Mouse (Mus musculus): ENCODE data around the gene Kif21a. TPM values are rescaled to one million over a fixed set of nuclear protein-coding genes. Genes with fewer than 3 reads are reported as not detected.

The Kif21a gene
- polyA plus RNA-seq, 1 experiment from 2014 or later, result 5.0 TPM

GRCm38 (mm10) chr15:91056866-91057342 lies 7.2 kb upstream of the Kif21a start:
- ATAC-seq (ENCODE audit: insufficient number of reproducible peaks, low FRiP score, low TSS enrichment, low read depth) (0 out of 2 replicates have a peak, but pooled peaks have one; percentile 17), DNase-seq (ENCODE audit: low spot score) (no peak)
- Histone ChIP-seq H3K4me2 (ENCODE audit: low read depth, severe bottlenecking) (no peak overlapping the region), H3K27ac (replicated peaks; ENCODE audit: low read depth, low read length) (no peak overlapping the region), H3K27me3 (ENCODE audit: control insufficient read depth, insufficient read depth, low read length) (no peaks in the 10 kb centered on the region), H3K4me1 (ENCODE audit: control insufficient read depth, insufficient read depth, low read length) (0 out of 2 replicates have a peak, but pooled peaks cover 2% of the 10 kb centered on the region), H3K4me3 (ENCODE audit: low read depth, low read length) (no peak overlapping the region), H3K36me3 (ENCODE audit: control insufficient read depth, insufficient read depth, low read length) (no peaks in the 10 kb centered on the region), H3K9me3 (ENCODE audit: control insufficient read depth, low read length) (no peaks in the 10 kb centered on the region), H3K9ac (ENCODE audit: low read length) (no peak overlapping the region)
- WGBS, result 73% methylated on average over 3 of the region's 3 CpGs

GRCm38 (mm10) chr15:91056176-91056865 lies 6.6 kb upstream of the Kif21a start:
- Histone ChIP-seq H3K27me3 (ENCODE audit: control insufficient read depth, insufficient read depth, low read length) (no peaks in the 10 kb centered on the region), H3K36me3 (ENCODE audit: control insufficient read depth, insufficient read depth, low read length) (no peaks in the 10 kb centered on the region), H3K9ac (ENCODE audit: low read length) (no peak overlapping the region), H3K9me3 (ENCODE audit: control insufficient read depth, low read length) (no peaks in the 10 kb centered on the region), H3K4me1 (ENCODE audit: control insufficient read depth, insufficient read depth, low read length) (0 out of 2 replicates have a peak, but pooled peaks cover 2% of the 10 kb centered on the region), H3K4me3 (ENCODE audit: low read depth, low read length) (no peak overlapping the region), H3K27ac (replicated peaks; ENCODE audit: low read depth, low read length) (no peak overlapping the region), H3K4me2 (ENCODE audit: low read depth, severe bottlenecking) (no peak overlapping the region)
- 72% methylated on average over 5 of the region's 5 CpGs for WGBS
- ATAC-seq (ENCODE audit: insufficient number of reproducible peaks, low FRiP score, low TSS enrichment, low read depth) (0 out of 2 replicates have a peak, but pooled peaks have one; percentile 13), DNase-seq (ENCODE audit: low spot score) (no peak)

DNA sequence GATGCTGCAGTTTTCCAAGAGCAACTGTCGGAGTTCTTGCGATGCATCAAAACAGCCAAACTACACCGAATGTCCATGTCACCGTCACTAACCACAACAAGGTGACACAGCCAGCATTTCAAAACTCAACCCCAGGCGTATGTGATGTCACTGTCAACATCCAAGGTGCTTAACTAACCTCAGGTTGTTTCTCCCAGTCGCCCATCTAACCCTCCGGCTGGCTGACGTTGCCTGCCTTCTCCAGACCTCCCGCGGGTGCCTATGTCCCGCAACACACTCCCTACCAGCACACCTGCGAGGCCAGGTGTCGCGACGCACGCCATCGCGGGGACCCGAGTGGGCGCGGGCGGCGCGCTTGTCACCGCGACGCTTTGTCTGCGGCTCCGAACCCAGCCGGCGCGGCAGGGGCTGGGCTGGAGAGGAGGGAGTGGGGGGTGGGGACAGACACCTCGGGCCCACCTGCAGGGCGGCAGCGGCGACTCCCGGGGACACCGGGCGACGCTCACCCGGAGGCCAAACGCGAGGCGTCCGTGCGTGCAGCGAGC lies 725 bp downstream of the Kif21a start:
- Histone ChIP-seq H3K9ac (ENCODE audit: low read length) (peak overlapping the region; percentile 69), H3K36me3 (ENCODE audit: control insufficient read depth, insufficient read depth, low read length) (no peaks in the 10 kb centered on the region), H3K9me3 (ENCODE audit: control insufficient read depth, low read length) (no peaks in the 10 kb centered on the region), H3K4me2 (ENCODE audit: low read depth, severe bottlenecking) (peak overlapping the region; percentile 98), H3K27me3 (ENCODE audit: control insufficient read depth, insufficient read depth, low read length) (no peaks in the 10 kb centered on the region), H3K27ac (replicated peaks; ENCODE audit: low read depth, low read length) (no peak overlapping the region), H3K4me3 (ENCODE audit: low read depth, low read length) (peak overlapping the region; percentile 88), H3K4me1 (ENCODE audit: control insufficient read depth, insufficient read depth, low read length) (no peaks in the 10 kb centered on the region)
- 2% methylated on average over 36 of the region's 47 CpGs for WGBS
- no peak; the same call in 1 of the 2 replicates for ATAC-seq (ENCODE audit: insufficient number of reproducible peaks, low FRiP score, low TSS enrichment, low read depth)
- peak; percentile 39 for DNase-seq (ENCODE audit: low spot score)

- H3K4me3 ChIP-seq (ENCODE audit: low read depth, low read length), result no peak overlapping the region
- no peaks in the 10 kb centered on the region for H3K9me3 ChIP-seq (ENCODE audit: control insufficient read depth, low read length)
- H3K27me3 ChIP-seq (ENCODE audit: control insufficient read depth, insufficient read depth, low read length), result no peaks in the 10 kb centered on the region
- no peaks in the 10 kb centered on the region for H3K4me1 ChIP-seq (ENCODE audit: control insufficient read depth, insufficient read depth, low read length)
- 81% methylated on average over 11 of the region's 11 CpGs for WGBS
- ATAC-seq (ENCODE audit: insufficient number of reproducible peaks, low FRiP score, low TSS enrichment, low read depth) (no peak), DNase-seq (ENCODE audit: low spot score) (no peak)
- H3K27ac ChIP-seq (replicated peaks; ENCODE audit: low read depth, low read length), result no peak overlapping the region
- no peaks in the 10 kb centered on the region for H3K36me3 ChIP-seq (ENCODE audit: control insufficient read depth, insufficient read depth, low read length)
- no peak overlapping the region for H3K9ac ChIP-seq (ENCODE audit: low read length)
- no peak overlapping the region for H3K4me2 ChIP-seq (ENCODE audit: low read depth, severe bottlenecking)
Measured at GRCm38 (mm10) chr15:91047627-91048026, 2.1 kb downstream of the Kif21a start.

- peak; percentile 28 for DNase-seq (ENCODE audit: low spot score)
- WGBS, result 66% methylated on average over 8 of the region's 8 CpGs
- no peak for ATAC-seq (ENCODE audit: insufficient number of reproducible peaks, low FRiP score, low TSS enrichment, low read depth)
- no peaks in the 10 kb centered on the region for H3K4me1 ChIP-seq (ENCODE audit: control insufficient read depth, insufficient read depth, low read length)
- no peaks in the 10 kb centered on the region for H3K36me3 ChIP-seq (ENCODE audit: control insufficient read depth, insufficient read depth, low read length)
- no peaks in the 10 kb centered on the region for H3K9me3 ChIP-seq (ENCODE audit: control insufficient read depth, low read length)
- no peak overlapping the region for H3K4me2 ChIP-seq (ENCODE audit: low read depth, severe bottlenecking)
- H3K27ac ChIP-seq (replicated peaks; ENCODE audit: low read depth, low read length), result no peak overlapping the region
- no peak overlapping the region for H3K9ac ChIP-seq (ENCODE audit: low read length)
- H3K27me3 ChIP-seq (ENCODE audit: control insufficient read depth, insufficient read depth, low read length), result no peaks in the 10 kb centered on the region
- H3K4me3 ChIP-seq (ENCODE audit: low read depth, low read length), result no peak overlapping the region
Measured at GRCm38 (mm10) chr15:91046506-91046905, 3.2 kb downstream of the Kif21a start.

GRCm38 (mm10) chr15:91043263-91043662 lies 6.5 kb downstream of the Kif21a start:
- Histone ChIP-seq H3K9ac (ENCODE audit: low read length) (no peak overlapping the region), H3K27me3 (ENCODE audit: control insufficient read depth, insufficient read depth, low read length) (no peaks in the 10 kb centered on the region), H3K4me3 (ENCODE audit: low read depth, low read length) (no peak overlapping the region), H3K9me3 (ENCODE audit: control insufficient read depth, low read length) (no peaks in the 10 kb centered on the region), H3K36me3 (ENCODE audit: control insufficient read depth, insufficient read depth, low read length) (no peaks in the 10 kb centered on the region), H3K4me1 (ENCODE audit: control insufficient read depth, insufficient read depth, low read length) (no peaks in the 10 kb centered on the region), H3K4me2 (ENCODE audit: low read depth, severe bottlenecking) (no peak overlapping the region), H3K27ac (replicated peaks; ENCODE audit: low read depth, low read length) (no peak overlapping the region)
- DNase-seq (ENCODE audit: low spot score) (no peak), ATAC-seq (ENCODE audit: insufficient number of reproducible peaks, low FRiP score, low TSS enrichment, low read depth) (no peak)
- WGBS, result 90% methylated on average over 4 of the region's 4 CpGs

- DNase-seq (ENCODE audit: low spot score), result no peak
- Histone ChIP-seq H3K27me3 (ENCODE audit: control insufficient read depth, insufficient read depth, low read length) (no peaks in the 10 kb centered on the region), H3K9ac (ENCODE audit: low read length) (no peak overlapping the region), H3K4me1 (ENCODE audit: control insufficient read depth, insufficient read depth, low read length) (no peaks in the 10 kb centered on the region), H3K27ac (replicated peaks; ENCODE audit: low read depth, low read length) (no peak overlapping the region), H3K9me3 (ENCODE audit: control insufficient read depth, low read length) (no peaks in the 10 kb centered on the region), H3K36me3 (ENCODE audit: control insufficient read depth, insufficient read depth, low read length) (no peaks in the 10 kb centered on the region), H3K4me2 (ENCODE audit: low read depth, severe bottlenecking) (no peak overlapping the region), H3K4me3 (ENCODE audit: low read depth, low read length) (no peak overlapping the region)
- no peak for ATAC-seq (ENCODE audit: insufficient number of reproducible peaks, low FRiP score, low TSS enrichment, low read depth)
- 85% methylated on average over 5 of the region's 5 CpGs for WGBS
Measured at GRCm38 (mm10) chr15:91038860-91039259, 10.9 kb downstream of the Kif21a start.

DNA sequence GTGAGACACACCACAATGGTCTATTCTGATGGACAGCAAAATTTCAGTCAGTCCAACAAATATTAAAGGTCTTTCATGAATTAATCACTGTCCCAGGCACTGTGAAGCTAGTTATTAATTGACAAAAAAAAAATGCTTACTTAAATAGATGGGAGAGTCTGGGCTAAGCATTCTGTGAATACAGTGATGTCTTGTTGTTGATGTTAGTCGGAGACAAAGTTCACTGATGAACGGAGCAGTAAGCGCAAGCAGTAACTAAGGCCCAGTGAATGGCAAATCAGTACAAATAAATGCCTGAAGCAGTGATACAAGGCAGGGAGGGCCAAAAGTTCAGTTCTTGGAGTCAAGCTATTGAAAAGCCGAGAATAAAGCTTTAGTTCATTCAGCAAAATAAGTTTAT lies 15.7 kb downstream of the Kif21a start:
- H3K36me3 ChIP-seq (ENCODE audit: control insufficient read depth, insufficient read depth, low read length), result no peaks in the 10 kb centered on the region
- ATAC-seq (ENCODE audit: insufficient number of reproducible peaks, low FRiP score, low TSS enrichment, low read depth), result no peak

More for the DNA sequence above, 15.7 kb downstream of the Kif21a start:
- H3K9ac ChIP-seq (ENCODE audit: low read length), result no peak overlapping the region
- DNase-seq (ENCODE audit: low spot score), result no peak
- no peaks in the 10 kb centered on the region for H3K27me3 ChIP-seq (ENCODE audit: control insufficient read depth, insufficient read depth, low read length)
- H3K9me3 ChIP-seq (ENCODE audit: control insufficient read depth, low read length), result no peaks in the 10 kb centered on the region
- no peaks in the 10 kb centered on the region for H3K4me1 ChIP-seq (ENCODE audit: control insufficient read depth, insufficient read depth, low read length)
- no peak overlapping the region for H3K27ac ChIP-seq (replicated peaks; ENCODE audit: low read depth, low read length)
- no peak overlapping the region for H3K4me2 ChIP-seq (ENCODE audit: low read depth, severe bottlenecking)
- H3K4me3 ChIP-seq (ENCODE audit: low read depth, low read length), result no peak overlapping the region
- WGBS, result 87% methylated on average over 4 of the region's 4 CpGs
